Mouse (Mus musculus): ENCODE data around the gene Rpn1.

- TF ChIP-seq CTCF (IDR thresholded peaks at IDR 0.05; ENCODE audit: borderline replicate concordance, insufficient read depth, low read depth, low read length) (no peak), POLR2A (IDR thresholded peaks at IDR 0.05; ENCODE audit: borderline replicate concordance, insufficient read depth, low read length) (no peak)
Measured at GRCm38 (mm10) chr6:88131521-88131920, 47.2 kb downstream of the Rpn1 start.
